Mouse (Mus musculus) urinary bladder, adult 18-20 months (tissue): ENCODE results near the gene Duox1.

ENCODE experiments used
- DNase-seq, 2 experiments: peaks; one replicate each; pipeline ENCODE4 v3.0.0; 2022; ENCODE audit warnings: low spot score in 2 of 2, mixed read lengths in 2 of 2

Duox1 gene

DNA sequence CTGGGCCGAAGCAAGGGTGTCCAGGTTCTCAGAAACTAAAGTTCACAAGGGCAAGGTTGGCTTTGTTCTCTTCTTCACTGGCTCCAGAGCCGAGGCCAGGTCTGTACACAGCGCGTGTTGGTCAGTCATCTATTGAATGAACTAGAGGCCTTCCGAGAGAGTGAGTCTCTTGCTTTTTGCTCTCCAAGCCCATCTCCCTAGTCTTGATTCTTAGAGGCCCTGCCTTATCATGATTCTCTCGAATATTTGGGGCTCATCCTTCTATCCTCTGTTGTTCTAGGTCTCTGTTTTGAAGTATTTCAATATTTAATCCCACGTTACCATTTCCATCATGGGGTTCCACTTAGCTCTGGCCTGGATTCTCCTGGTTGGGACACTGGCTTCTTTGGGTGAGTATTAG lies at the start of gene Duox1:
Duox1 (plus strand) TSS at position 301 of the 400 bp plus-strand sequence.
- DNase-seq, result no peak

DNA sequence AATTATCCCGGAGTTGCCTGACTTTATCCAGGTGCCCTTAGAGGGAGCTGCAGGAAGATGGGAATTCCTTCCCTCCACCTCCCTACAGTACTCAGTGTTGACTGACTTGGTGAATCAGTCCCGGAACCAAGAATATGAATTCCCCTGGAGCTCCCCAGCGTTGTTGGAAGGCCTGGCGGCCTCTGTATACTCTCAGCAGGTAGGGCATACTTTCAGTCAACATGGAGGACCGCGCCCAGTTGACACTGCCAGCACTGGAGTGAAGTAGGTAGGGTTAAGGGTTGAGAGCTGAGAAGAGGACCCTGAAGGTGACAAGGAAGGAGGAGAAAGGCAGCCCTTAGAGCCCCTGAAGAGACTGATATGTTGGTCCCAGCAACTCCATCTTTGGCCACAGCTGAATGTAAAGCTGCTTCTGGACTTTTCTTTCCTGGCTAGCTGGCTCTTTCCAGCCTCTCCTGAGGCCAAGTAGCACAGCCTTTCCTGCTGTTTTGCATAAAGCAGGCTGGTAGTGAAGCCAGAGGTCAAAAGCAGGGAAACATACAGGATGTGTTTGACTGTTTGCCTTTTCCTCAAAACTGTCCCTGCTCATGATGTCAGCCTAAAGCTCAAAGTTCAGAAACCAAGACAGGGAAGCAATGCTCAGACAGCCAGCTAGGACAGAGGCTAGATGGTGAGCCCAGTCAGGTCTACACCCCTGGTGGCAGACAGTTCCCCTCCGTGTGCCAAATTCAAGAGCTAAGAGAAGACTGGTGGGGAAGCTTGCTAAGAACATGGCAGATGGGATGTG lies 48.9 kb upstream of the Duox1 start:
- no peak for DNase-seq

DNA sequence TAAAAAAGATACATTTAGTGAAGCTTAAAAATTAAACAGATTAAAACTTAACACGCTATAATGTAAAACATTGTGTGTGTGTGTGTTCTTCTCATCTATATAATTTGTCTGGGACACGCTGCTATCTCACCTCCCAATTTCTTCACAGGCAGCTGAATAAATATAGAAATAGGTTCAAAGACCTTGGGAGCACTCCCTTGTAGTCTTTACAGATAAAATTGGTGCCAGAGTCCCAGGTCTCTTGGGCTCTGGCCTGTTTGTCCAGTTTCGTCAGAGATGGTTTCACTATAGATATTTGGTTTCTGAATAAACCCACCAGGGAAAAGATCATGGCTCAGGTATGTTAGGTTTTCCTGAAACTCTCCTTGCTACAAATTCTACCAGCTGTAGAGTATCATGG lies 36.7 kb upstream of the Duox1 start:
- DNase-seq, result no peak

DNA sequence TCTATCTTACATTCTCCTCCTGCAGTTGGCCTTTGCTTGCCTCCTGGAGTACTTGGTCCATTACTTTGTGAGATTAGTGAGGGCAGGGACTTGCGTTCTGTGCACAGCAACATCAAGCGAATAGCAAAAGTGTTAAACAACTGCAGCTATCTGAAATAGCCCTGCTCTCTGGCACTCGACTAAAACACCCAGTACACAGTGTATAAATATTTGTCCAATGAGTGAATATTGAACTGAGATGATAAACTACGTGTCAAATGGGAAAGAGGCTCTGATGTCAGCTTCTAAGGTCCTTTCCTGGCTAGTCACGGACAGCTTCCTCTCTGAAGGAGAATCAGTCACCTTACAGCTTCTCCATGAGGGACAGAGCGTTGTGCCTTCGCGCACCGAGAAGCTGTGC lies 31.4 kb upstream of the Duox1 start:
- no peak for DNase-seq

DNA sequence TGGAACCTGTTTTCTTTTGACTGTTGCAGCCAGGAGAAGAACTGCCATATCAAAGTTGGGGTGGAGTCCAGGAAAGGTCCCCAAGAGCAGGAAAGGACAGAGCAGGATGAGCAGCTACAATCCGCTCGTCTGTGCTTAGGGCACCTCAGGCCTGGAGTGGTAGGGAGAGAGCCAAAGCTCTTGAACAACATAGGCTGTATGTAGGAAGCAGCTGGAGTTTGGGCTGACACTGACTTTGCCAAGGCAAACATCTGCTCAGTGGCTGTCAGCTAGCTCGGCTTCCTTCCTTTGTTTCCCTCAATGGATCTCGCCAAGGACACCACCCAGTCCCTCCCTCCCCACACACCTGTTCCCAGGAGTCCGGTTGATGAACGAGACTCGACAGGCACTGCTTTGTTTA lies 29.3 kb upstream of the Duox1 start:
- DNase-seq, result no peak

DNA sequence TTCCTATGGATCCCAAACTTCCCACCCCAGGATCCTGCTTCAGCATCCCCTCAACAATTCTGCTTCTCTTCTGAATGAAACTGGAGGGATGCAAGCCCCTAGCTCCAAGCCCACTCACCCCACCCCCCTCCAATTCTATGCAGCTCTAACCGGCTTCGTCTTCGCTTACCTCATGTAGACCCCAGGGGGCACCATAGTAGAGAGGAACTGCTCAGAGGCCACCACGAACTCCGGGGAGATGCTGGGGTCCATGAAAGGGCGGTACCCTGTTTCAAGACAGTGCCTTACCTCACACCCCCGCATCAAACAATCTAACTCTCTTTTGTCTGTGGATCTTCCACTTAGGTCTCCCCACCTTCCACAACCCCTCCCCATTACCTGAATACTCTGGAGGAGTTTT lies 20.6 kb upstream of the Duox1 start:
- DNase-seq, result no peak

DNA sequence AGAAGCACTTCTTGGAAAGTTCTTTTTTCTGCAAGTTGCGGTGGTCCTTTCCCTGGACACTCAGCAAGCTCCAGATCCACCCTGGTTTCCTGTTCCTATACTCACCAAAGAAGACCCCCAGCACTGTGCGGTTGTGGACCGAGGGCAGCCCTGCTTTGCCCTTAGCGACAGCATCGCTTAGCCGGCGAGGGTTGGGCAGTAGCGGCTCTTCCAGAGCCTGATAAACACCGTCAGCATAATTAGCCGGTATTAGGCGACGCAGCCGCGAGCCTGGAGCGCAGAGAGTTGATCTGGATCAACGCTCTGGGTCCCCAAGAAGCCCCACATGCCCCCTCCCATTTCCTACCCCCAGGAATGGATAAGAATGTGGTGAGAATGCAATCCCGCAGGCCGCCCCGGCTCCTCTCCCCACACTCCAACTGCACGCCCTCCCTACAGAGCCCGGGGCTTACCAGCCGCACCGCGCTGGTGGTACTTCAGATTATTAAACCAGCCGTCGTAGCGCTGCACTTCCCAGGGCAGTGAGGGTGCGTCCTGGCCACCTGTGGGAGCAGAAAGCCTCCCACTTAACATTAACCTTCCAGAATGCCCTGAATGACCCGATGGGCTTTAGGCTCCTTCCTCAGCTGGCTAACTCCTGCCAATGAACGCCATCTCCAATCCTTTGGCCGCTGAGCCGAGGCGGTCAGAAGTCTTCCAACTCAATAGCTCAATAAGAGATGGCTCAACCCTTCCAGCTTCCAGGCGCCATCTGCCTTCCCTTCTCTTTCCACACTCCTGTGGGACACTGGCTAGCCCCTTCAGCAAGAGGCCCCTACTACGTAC lies 18.0 kb upstream of the Duox1 start:
- DNase-seq, result no peak

DNA sequence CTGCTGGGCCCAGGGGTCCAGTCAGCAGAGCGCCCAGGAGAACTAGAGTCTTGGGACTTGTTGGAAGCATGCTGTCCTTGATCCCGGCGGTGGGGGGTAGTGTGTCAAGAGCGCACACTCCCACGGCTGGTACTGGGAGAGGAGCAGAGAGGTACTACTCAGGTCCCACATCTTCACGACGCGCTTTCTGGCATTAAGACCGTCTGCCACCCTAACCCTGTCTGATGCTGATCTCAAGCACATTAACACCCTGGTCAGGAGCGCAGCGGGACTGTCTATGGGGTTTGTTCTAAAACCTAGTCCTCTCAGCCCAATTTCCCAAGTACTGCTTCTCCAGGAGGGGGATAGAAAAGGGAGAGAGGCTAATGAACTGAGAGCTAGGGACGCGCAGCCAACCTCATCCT lies 17.4 kb upstream of the Duox1 start, which contains the start of gene Duox2:
Duox2 (minus strand) TSS at position 354 of the 404 bp plus-strand sequence.
- no peak for DNase-seq

DNA sequence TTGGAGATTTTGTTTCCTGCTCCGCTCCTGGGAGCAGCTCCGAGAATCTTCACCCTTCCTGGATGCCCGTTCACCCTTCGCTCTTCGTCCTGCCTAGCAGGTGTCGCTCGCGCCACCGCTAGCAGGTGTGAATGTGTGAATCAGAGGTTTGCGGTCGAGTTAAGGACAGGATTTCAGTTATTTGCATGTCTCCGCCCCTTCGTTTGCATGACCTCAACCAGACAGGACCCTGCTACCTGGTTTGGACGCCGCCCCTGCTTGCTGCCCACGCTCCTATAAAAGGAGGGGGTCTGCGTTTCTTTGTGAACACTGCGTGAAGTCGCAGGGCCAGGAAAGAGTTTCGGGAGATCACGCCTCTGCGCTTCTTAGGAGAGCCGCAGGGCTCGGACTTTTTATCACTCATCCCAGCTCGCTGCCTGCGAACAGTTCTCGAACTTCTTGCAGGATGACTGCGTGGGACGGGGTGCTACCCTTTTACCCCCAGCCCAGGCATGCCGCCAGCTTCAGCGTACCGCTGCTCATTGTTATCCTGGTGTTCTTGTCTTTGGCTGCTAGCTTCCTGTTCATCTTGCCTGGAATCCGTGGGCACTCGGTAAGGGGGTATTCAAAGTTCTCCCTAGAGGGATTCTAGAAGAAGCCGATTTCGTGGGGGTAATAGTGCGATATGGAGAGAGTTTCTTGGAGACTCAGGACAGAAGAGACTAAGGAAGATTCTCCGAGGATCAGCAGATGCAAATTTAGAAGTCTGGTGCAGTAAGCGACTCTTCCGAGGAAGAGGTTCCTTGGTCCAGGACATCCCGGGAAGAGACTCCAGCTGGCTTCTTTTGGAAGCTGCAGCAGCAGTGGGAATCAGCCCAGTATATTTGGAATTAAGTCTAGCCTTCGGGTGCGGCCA lies 16.6 kb upstream of the Duox1 start, which contains the start of gene Duoxa2:
Duoxa2 (plus strand) TSS at position 305 of the 895 bp plus-strand sequence.
- DNase-seq, result no peak

DNA sequence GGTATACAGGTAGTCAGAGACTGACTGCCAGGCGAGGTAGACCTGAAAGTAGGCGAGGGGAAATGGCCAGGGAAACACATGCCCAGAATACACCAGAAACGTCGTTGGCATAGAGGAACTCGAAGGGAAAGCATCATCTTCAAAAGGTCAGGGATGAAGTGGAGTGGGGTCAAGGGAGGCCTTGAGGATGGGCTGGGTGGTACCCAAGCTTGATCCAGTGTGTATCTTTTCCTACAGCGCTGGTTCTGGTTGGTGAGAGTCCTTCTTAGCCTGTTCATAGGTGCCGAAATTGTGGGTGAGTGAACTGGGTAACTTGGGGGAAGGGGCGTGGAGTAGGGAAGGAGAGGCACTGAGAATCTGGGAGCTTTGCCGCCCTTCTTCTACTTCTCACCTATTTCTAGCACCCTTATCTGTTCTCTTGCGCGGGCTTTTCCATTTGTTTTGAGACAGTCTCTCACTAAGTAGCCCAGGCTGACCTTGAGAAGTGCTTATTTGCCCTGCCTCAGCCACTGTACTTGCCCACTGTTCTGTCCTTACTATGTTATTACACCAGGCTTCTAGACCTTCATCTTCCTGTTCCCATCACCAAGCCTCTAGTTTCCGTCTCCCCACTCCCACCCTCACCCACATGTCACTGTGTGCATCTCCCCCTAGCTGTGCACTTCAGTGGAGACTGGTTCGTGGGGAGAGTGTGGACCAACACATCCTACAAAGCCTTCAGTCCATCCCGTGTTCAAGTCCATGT lies 15.4 kb upstream of the Duox1 start:
- no peak for DNase-seq

DNA sequence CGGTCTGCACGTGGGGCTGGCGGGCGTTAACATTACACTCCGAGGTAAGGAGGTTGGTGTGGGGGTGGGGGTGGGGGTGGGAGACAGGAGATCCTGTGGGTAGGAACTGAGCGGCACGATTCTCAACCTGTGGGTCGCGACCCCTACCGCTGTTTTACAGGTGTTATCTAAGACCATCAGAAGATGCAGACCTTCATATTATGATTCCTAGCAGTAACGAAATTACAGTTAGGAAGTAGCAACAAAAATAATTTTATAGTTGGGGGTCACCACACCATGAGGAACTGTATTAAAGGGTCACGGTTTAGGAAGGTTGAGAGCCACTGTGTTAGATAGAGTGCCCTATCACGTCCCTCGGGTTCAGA lies 14.8 kb upstream of the Duox1 start:
- no peak for DNase-seq

DNA sequence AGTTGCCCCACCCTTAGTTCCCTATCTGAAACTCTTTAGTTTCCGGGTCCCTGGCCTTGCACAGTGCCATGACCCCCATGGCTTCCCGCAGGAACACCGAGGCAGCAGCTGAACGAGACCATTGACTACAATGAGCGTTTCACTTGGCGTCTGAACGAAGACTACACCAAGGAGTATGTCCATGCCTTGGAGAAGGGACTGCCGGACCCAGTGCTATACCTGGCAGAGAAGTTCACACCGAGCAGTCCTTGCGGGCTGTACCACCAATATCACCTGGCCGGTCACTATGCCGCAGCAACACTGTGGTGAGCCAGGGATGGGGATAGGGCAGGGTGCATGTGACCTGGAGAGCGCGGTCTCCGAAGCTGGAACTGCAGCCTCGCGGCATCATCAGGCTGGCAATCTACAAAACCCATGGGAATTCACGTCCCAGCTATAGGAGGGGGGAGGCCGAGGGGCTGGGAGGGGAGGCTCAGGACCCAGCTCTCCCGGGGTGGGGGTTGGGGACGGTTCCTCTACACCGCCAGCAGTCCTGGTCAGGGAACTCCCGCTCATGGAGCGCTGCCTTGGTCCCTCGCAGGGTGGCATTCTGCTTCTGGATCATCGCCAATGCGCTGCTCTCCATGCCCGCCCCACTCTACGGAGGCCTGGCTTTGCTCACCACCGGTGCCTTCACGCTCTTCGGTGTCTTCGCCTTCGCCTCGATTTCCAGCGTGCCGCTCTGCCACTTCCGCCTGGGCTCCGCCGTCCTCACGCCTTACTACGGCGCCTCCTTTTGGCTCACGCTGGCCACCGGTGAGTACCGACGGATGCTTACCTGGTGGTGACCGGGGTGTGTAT lies 14.2 kb upstream of the Duox1 start:
- DNase-seq, result no peak

DNA sequence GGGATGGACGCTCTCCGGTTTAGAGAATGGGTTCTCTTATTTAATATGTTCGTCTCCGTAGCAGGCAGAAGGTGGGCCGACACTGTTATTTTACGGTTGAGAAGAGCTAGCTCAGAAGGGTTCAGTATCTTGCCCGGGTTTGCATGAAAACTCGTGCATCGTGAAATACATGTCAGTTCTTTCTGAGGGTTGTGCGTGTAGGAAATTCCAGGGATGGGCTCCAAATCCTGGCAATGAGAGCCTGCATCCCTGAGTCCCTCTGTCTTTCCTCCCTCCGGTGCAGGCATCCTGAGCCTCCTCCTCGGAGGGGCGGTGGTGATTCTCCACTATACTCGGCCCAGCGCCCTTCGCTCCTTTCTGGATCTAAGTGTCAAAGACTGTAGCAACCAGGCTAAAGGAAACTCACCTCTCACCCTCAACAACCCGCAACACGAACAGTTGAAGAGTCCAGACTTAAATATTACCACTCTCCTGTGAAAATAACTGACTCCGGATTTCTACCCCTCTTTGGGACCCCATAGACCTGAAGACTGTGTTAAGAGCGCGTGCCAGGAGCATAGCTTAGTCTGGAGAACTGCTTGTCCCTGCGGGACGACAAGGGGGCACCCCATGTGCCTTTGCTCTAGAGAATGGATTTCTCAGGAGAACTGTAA lies 13.4 kb upstream of the Duox1 start:
- no peak for DNase-seq

DNA sequence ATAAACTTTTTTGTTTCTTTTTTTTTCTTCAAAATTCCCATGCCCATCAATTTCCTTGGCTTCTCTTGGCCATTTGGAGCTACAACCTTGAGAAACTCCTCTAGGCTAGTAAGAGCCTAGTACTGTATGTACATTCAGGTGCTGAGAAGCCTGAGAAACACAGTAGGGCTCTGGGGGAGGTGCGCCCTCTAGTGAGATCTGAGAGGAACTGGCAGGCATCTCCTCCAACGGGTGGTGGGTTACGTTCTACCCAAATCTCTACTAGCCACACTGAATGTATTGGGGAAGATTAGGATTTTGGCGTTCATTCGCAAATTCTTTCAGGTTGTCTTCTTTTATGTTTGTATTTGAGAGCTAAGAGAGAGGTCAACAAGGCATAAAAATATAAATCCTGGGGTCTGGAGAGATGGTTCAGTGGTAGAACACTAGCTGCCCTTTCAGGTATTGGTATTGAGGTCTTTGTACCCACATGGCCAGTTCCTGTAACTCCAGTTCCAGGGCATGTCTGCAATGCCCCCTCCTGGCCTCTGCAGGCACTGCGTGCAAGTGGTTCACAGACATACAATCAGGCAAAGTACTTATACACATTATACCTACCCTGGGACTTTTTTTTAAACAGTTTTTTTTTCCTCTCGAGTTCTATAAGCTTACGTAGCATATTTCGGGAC lies 12.8 kb upstream of the Duox1 start:
- DNase-seq, result peak in 1 of 2 experiments; percentile 40

DNA sequence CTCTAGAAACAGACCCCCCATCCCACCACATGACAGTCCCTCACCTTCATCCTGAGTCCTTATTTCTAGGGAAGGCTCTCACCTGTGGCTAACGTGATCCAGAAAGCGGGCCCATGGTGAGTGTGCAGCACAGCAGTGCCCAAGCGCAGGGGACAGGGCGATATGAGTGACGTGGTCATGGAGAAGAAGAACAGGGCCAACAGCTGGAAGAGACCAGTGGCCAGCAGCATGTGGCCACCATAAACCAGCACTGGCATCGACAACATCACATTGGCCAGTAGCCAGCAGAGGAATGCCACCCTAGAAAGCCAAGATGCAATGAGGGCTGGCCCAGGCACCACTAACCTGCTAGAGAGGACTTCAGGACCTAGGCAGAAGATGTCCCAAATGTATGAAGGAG lies 10.9 kb upstream of the Duox1 start:
- no peak for DNase-seq

DNA sequence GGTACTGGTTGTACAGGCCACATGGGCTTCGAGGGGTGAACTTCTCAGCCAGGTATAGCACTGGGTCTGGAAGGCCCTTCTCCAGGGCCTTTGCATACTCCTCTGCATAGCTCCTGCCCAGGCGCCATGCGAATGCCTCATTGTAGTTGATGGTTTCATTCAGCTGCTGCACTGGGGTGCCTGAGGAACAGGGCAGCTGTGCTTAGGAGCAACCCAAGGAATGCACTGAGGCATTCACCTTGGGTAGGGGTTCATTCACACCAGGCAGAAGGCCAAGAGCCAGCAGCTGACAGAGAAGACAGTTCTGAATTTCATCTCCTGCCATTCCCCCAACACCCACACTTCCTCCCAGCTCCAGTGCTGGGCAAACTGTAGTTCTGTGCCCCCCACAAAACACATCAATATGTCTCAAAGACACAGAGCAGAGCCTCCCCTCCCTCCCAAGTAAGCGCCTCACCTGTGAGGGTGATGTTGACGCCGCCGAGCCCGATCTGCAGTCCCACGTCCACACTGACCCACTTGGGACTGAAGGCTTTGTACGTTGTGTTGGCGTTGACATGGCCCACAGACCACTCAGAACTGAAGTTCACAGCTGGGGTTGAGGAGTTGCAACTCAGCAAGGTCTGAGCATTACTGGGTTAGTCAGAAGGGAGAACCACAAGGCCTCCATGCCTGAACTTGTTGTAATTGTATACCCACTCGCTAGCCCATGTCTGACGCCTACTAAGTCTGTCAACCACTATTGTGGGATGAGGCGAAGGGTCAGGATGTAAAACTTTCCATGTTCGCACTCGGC lies 10.2 kb upstream of the Duox1 start:
- peak in 1 of 2 experiments; percentile 40 for DNase-seq

DNA sequence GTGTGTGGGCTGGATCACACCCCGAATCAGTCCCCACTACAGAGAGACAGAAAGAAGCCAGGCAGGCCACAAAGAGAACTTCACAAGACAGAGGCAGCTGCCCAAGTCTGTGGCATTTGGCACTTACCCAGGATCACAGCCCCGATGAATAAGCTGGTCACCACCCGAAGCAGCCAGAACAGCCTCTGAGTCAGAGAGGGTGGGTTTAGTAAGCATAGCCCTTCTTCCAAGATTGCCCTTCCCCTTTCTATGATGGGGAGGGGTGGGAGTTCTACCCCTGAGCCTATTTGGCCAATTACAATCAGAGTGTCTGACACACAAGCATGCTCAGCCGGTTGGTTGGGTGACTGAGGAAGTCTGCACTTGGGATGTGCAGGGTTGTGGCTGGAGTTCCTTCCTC lies 9.3 kb upstream of the Duox1 start:
- peak in 1 of 2 experiments; percentile 76 for DNase-seq

DNA sequence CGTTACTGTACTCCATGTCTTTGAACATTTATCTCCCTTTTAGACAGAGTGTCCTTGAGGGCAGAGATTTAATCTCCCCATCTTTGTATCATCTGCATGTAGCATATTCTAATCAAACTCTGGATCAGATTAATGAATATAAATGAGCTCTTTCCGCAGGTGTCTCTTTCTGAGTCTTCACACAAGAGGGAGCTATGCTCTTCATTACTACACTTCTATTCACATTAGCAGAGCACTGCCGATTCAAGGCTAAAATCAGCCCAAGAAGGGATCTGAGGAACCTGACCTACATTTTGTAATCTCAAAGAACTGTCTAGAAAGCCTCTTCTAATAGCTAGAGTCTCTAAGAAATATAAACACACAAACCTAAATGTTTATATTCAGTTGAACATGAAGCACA lies 5.8 kb upstream of the Duox1 start:
- no peak for DNase-seq
